Mouse (Mus musculus) lung, postnatal 0 days (tissue): ENCODE data around the gene Ccnt1.

Experiments
- CTCF ChIP-seq: IDR thresholded peaks from 2 replicates; pipeline ENCODE4 v1.5.1; 2016; ENCODE audit warnings: antibody characterized with exemption, mild to moderate bottlenecking
- EP300 ChIP-seq: IDR thresholded peaks from 2 replicates; pipeline ENCODE4 v1.6.1; 2016; ENCODE audit warnings: antibody characterized with exemption, mild to moderate bottlenecking, control low read depth

- TF ChIP-seq CTCF (no peak), EP300 (no peak)
Observed at GRCm38 (mm10) chr15:98602921-98603458, 32.3 kb upstream of the Ccnt1 start.
